Mouse (Mus musculus) MEL (cell line): Measurements from ENCODE around the gene Cenpu. TPM values are rescaled to one million over a fixed set of nuclear protein-coding genes. Genes with fewer than 3 reads are reported as not detected.

Experiments used
- DNase-seq: peaks from one replicate; pipeline ENCODE4 v3.0.0; 2011; ENCODE audit warnings: low read depth, low spot score
- H3K27ac ChIP-seq: 2 replicates; pipeline ENCODE4 v1.5.1; 2012; ENCODE audit warnings: low read depth, mild to moderate bottlenecking, control low read depth, low read length, moderate library complexity; ENCODE audit not compliant: control insufficient read depth
- H3K27me3 ChIP-seq, 2 experiments: fragments of 150-350 bp in 1 of 2; sonication (generic) in 1 of 2; 2 replicates each; pipeline ENCODE4 v1.6.1; 2012; ENCODE audit warnings: low read length in 2 of 2, mild to moderate bottlenecking in 2 of 2, improper control_type of control experiment in 1 of 2, moderate library complexity in 1 of 2; ENCODE audit not compliant: insufficient read depth in 2 of 2, control insufficient read depth in 1 of 2
- H3K36me3 ChIP-seq, 2 experiments: 2 replicates each; pipeline ENCODE4 v1.6.1; 2012 to 2014; ENCODE audit warnings: low read length in 2 of 2, improper control_type of control experiment in 1 of 2, inconsistent platforms in 1 of 2, mild to moderate bottlenecking in 1 of 2; ENCODE audit not compliant: insufficient read depth in 2 of 2, control insufficient read depth in 1 of 2
- H3K4me1 ChIP-seq, 2 experiments: fragments of 150-350 bp in 1 of 2; sonication (generic) in 1 of 2; 2 replicates each; pipeline ENCODE4 v1.6.1; 2012; ENCODE audit warnings: low read length in 2 of 2, improper control_type of control experiment in 1 of 2, mild to moderate bottlenecking in 1 of 2; ENCODE audit not compliant: insufficient read depth in 2 of 2, control insufficient read depth in 1 of 2
- H3K4me3 ChIP-seq, 2 experiments: fragments of 150-350 bp in 1 of 2; sonication (generic) in 1 of 2; 2 replicates each; pipeline ENCODE4 v1.5.1; 2012; ENCODE audit warnings: low read depth in 2 of 2, low read length in 2 of 2, mild to moderate bottlenecking in 2 of 2, moderate library complexity in 2 of 2, control low read depth in 1 of 2, improper control_type of control experiment in 1 of 2; ENCODE audit not compliant: control insufficient read depth in 1 of 2, insufficient read depth in 1 of 2
- H3K79me2 ChIP-seq: 2 replicates; pipeline ENCODE4 v1.6.1; 2012; ENCODE audit warnings: mild to moderate bottlenecking, low read length, moderate library complexity; ENCODE audit not compliant: control insufficient read depth, poor library complexity, insufficient read depth
- H3K9ac ChIP-seq: 2 replicates; pipeline ENCODE4 v1.6.1; 2012; ENCODE audit warnings: low read depth, mild to moderate bottlenecking, control low read depth, low read length, moderate library complexity; ENCODE audit not compliant: control insufficient read depth, poor library complexity, severe bottlenecking
- H3K9me3 ChIP-seq: fragments of 150-350 bp; sonication (generic); replicated peaks from 2 replicates; pipeline ENCODE4 v1.6.1; 2012; ENCODE audit warnings: mild to moderate bottlenecking, low read length, improper control_type of control experiment, moderate library complexity; ENCODE audit not compliant: insufficient read depth
- BHLHE40 ChIP-seq: IDR thresholded peaks from 2 replicates; pipeline ENCODE4 v1.6.1; 2012; ENCODE audit warnings: low read depth, mild to moderate bottlenecking, inconsistent platforms, low read length, improper control_type of control experiment, borderline replicate concordance
- CHD1 ChIP-seq: IDR thresholded peaks from 2 replicates; pipeline ENCODE4 v1.6.1; 2012; ENCODE audit warnings: low read depth, mild to moderate bottlenecking, inconsistent platforms, low read length, improper control_type of control experiment
- CTCF ChIP-seq, 3 experiments: IDR thresholded peaks in 2 of 3; conservative IDR thresholded peaks in 1 of 3; 2 replicates each; pipeline ENCODE4 v1.5.1; 2011 to 2012; ENCODE audit warnings: low read length in 3 of 3, low read depth in 2 of 3, mild to moderate bottlenecking in 2 of 3, improper control_type of control experiment in 1 of 3, inconsistent platforms in 1 of 3, mixed read lengths in 1 of 3, moderate library complexity in 1 of 3; ENCODE audit not compliant: control insufficient read depth in 1 of 3, insufficient read depth in 1 of 3, poor library complexity in 1 of 3, severe bottlenecking in 1 of 3
- E2F4 ChIP-seq: IDR thresholded peaks from 2 replicates; pipeline ENCODE4 v1.6.1; 2011; ENCODE audit warnings: low read depth, low read length, improper control_type of control experiment, borderline replicate concordance
- ELF1 ChIP-seq: IDR thresholded peaks from 2 replicates; pipeline ENCODE4 v1.6.1; 2014; ENCODE audit warnings: low read depth, mild to moderate bottlenecking, inconsistent platforms, low read length, improper control_type of control experiment, moderate library complexity
- EP300 ChIP-seq, 2 experiments: IDR thresholded peaks; 2 replicates each; pipeline ENCODE4 v1.6.1; 2011; ENCODE audit warnings: improper control_type of control experiment in 2 of 2, low read length in 2 of 2, low read depth in 1 of 2, mild to moderate bottlenecking in 1 of 2
- GABPA ChIP-seq: IDR thresholded peaks from 2 replicates; pipeline ENCODE4 v1.6.1; 2012; ENCODE audit warnings: low read depth, mild to moderate bottlenecking, inconsistent platforms, low read length, improper control_type of control experiment, moderate library complexity
- GATA1 ChIP-seq: IDR thresholded peaks from 2 replicates; pipeline ENCODE4 v1.6.1; 2011; ENCODE audit warnings: low read depth, low read length, improper control_type of control experiment
- HCFC1 ChIP-seq: IDR thresholded peaks from 2 replicates; pipeline ENCODE4 v1.6.1; 2012; ENCODE audit warnings: low read depth, mild to moderate bottlenecking, inconsistent platforms, low read length, improper control_type of control experiment, moderate library complexity
- KAT2A ChIP-seq: conservative IDR thresholded peaks from 2 replicates; pipeline ENCODE4 v1.6.1; 2012; ENCODE audit warnings: low read depth, low read length, improper control_type of control experiment, inconsistent platforms
- MAFK ChIP-seq: IDR thresholded peaks from 2 replicates; pipeline ENCODE4 v1.6.1; 2011; ENCODE audit warnings: low read depth, mild to moderate bottlenecking, low read length, improper control_type of control experiment, borderline replicate concordance
- MAZ ChIP-seq: IDR thresholded peaks from 2 replicates; pipeline ENCODE4 v1.6.1; 2012; ENCODE audit warnings: low read depth, mild to moderate bottlenecking, inconsistent platforms, low read length, improper control_type of control experiment
- MEF2A ChIP-seq: IDR thresholded peaks from 2 replicates; pipeline ENCODE4 v1.6.1; 2014; ENCODE audit warnings: low read depth, mild to moderate bottlenecking, inconsistent platforms, low read length, improper control_type of control experiment; ENCODE audit not compliant: poor library complexity, insufficient replicate concordance, severe bottlenecking; ENCODE audit errors: extremely low read depth
- MXI1 ChIP-seq: IDR thresholded peaks from 2 replicates; pipeline ENCODE4 v1.6.1; 2011; ENCODE audit warnings: mild to moderate bottlenecking, low read depth, low read length, improper control_type of control experiment
- MYB ChIP-seq: IDR thresholded peaks from 2 replicates; pipeline ENCODE4 v1.6.1; 2011; ENCODE audit warnings: mild to moderate bottlenecking, low read depth, low read length, improper control_type of control experiment
- NELFE ChIP-seq: IDR thresholded peaks from 2 replicates; pipeline ENCODE4 v1.6.1; 2011; ENCODE audit warnings: low read depth, low read length, improper control_type of control experiment
- POLR2A ChIP-seq, 2 experiments: IDR thresholded peaks; 2 replicates each; pipeline ENCODE4 v1.6.1; 2011 to 2012; ENCODE audit warnings: low read length in 2 of 2, mild to moderate bottlenecking in 2 of 2, control low read depth in 1 of 2, improper control_type of control experiment in 1 of 2, low read depth in 1 of 2, moderate library complexity in 1 of 2; ENCODE audit not compliant: control insufficient read depth in 1 of 2, insufficient read depth in 1 of 2, poor library complexity in 1 of 2
- POLR2AphosphoS5 ChIP-seq: IDR thresholded peaks from 2 replicates; pipeline ENCODE4 v1.6.1; 2012; ENCODE audit warnings: low read depth, borderline replicate concordance, mild to moderate bottlenecking, inconsistent platforms, low read length, moderate library complexity, mixed read lengths
- RAD21 ChIP-seq: IDR thresholded peaks from 2 replicates; pipeline ENCODE4 v1.6.1; 2011; ENCODE audit warnings: mild to moderate bottlenecking, low read depth, low read length, improper control_type of control experiment
- RCOR1 ChIP-seq: IDR thresholded peaks from 2 replicates; pipeline ENCODE4 v1.6.1; 2012; ENCODE audit warnings: low read depth, mild to moderate bottlenecking, inconsistent platforms, low read length, improper control_type of control experiment
- SIN3A ChIP-seq: IDR thresholded peaks from 2 replicates; pipeline ENCODE4 v1.6.1; 2012; ENCODE audit warnings: low read length, improper control_type of control experiment, inconsistent platforms
- TAL1 ChIP-seq: IDR thresholded peaks from 2 replicates; pipeline ENCODE4 v1.6.1; 2012; ENCODE audit warnings: mild to moderate bottlenecking, inconsistent platforms, low read length, moderate library complexity, mixed read lengths
- TCF12 ChIP-seq: IDR thresholded peaks from 2 replicates; pipeline ENCODE4 v1.6.1; 2014; ENCODE audit warnings: low read depth, mild to moderate bottlenecking, inconsistent platforms, low read length, improper control_type of control experiment, moderate library complexity
- USF2 ChIP-seq, 2 experiments: IDR thresholded peaks; 2 replicates each; pipeline ENCODE4 v1.6.1; 2011 to 2012; ENCODE audit warnings: improper control_type of control experiment in 2 of 2, low read length in 2 of 2, borderline replicate concordance in 1 of 2, inconsistent platforms in 1 of 2, low read depth in 1 of 2, mild to moderate bottlenecking in 1 of 2; ENCODE audit not compliant: insufficient read depth in 1 of 2
- ZKSCAN1 ChIP-seq: IDR thresholded peaks from 2 replicates; pipeline ENCODE4 v1.6.1; 2012; ENCODE audit warnings: low read depth, mild to moderate bottlenecking, inconsistent platforms, low read length, improper control_type of control experiment, moderate library complexity
- ZNF384 ChIP-seq: IDR thresholded peaks from 2 replicates; pipeline ENCODE4 v1.6.1; 2012; ENCODE audit warnings: low read depth, mild to moderate bottlenecking, inconsistent platforms, low read length, improper control_type of control experiment
- polyA plus RNA-seq, 2 experiments: library from polyadenylated mRNA; stranded (reverse) in 1 of 2; unstranded in 1 of 2; fragments of >175 nt in 1 of 2; fragments of >200 nt in 1 of 2; gene quantifications; 2 replicates each; pipeline versions ENCODE4 v1.2.1 to v1.2.4; 2012; ENCODE audit warnings: low replicate concordance in 2 of 2, low read depth in 1 of 2; ENCODE audit not compliant: insufficient read length in 2 of 2, insufficient read depth in 1 of 2, missing spikeins in 1 of 2
- total RNA-seq: library from RNA; depleted of rRNA; stranded (reverse); fragments of 300-350 nt; gene quantifications from 2 replicates; pipeline ENCODE4 v1.2.3, GENCODE M21; 2012

The Cenpu gene
- total and polyA plus RNA-seq, 3 experiments: 30.7 to 446 (median 42.5) TPM

GRCm38 (mm10) chr8:46569659-46570441 is 18.0 kb downstream of the Cenpu start:
- no peak for DNase-seq
- Histone ChIP-seq H3K4me1 (0 out of 4 replicates have a peak, but pooled peaks cover 0 to 2% of the 10 kb centered on the region in 2 experiments), H3K27ac (no peak overlapping the region), H3K4me3 (no peak overlapping the region), H3K36me3 (peaks cover 0 to 5% of the 10 kb centered on the region in 2 experiments; a peak in 1 of 4 replicates), H3K9me3 (no peaks in the 10 kb centered on the region), H3K27me3 (no peaks in the 10 kb centered on the region), H3K79me2 (no peaks in the 10 kb centered on the region), H3K9ac (no peak overlapping the region)
- no peak for TF ChIP-seq NELFE
- no peak for TF ChIP-seq EP300 (IDR thresholded peaks at IDR 0.05; ENCODE audit: low read depth in 1 of 2, low read length in 2 of 2)
- no peak for TF ChIP-seq BHLHE40
- no peak for TF ChIP-seq HCFC1
- no peak for TF ChIP-seq ELF1
- no peak for TF ChIP-seq GABPA
- no peak for TF ChIP-seq ZKSCAN1
- TF ChIP-seq TAL1: no peak
- no peak for TF ChIP-seq MXI1
- TF ChIP-seq TCF12: no peak
- TF ChIP-seq GATA1: no peak
- TF ChIP-seq CTCF (IDR thresholded peaks at IDR 0.05 in 2 of 3, conservative IDR thresholded peaks at IDR 0.05 in 1 of 3; ENCODE audit: control insufficient read depth in 1 of 3, insufficient read depth in 1 of 3, low read depth in 2 of 3, low read length in 3 of 3, poor library complexity in 1 of 3, severe bottlenecking in 1 of 3): no peak
- no peak for TF ChIP-seq MAFK

GRCm38 (mm10) chr8:46570673-46571072 is 18.8 kb downstream of the Cenpu start:
- TF ChIP-seq RAD21: no peak
- TF ChIP-seq CHD1: no peak
- TF ChIP-seq MYB: no peak
- no peak for TF ChIP-seq RCOR1
- TF ChIP-seq GATA1: no peak
- no peak for TF ChIP-seq GABPA
- no peak for TF ChIP-seq KAT2A
- no peak for TF ChIP-seq MAZ
- TF ChIP-seq MAFK: no peak
- TF ChIP-seq ELF1: no peak
- TF ChIP-seq USF2 (IDR thresholded peaks at IDR 0.05; ENCODE audit: borderline replicate concordance in 1 of 2, insufficient read depth in 1 of 2, low read depth in 1 of 2, low read length in 2 of 2): no peak
- TF ChIP-seq HCFC1: no peak
- no peak for TF ChIP-seq ZNF384
- TF ChIP-seq POLR2AphosphoS5: no peak
- no peak for TF ChIP-seq E2F4
- no peak for TF ChIP-seq SIN3A
- no peak for TF ChIP-seq MEF2A
- TF ChIP-seq POLR2A (IDR thresholded peaks at IDR 0.05; ENCODE audit: control insufficient read depth in 1 of 2, insufficient read depth in 1 of 2, low read depth in 1 of 2, low read length in 2 of 2, poor library complexity in 1 of 2): no peak
- no peak for TF ChIP-seq EP300 (IDR thresholded peaks at IDR 0.05; ENCODE audit: low read depth in 1 of 2, low read length in 2 of 2)
- TF ChIP-seq, all 39 proteins: peak for 0
- Histone ChIP-seq H3K27me3 (no peaks in the 10 kb centered on the region), H3K9ac (no peak overlapping the region), H3K36me3 (peaks cover 0 to 6% of the 10 kb centered on the region in 2 experiments; a peak in 2 of 4 replicates), H3K9me3 (no peaks in the 10 kb centered on the region), H3K79me2 (no peaks in the 10 kb centered on the region), H3K4me3 (no peak overlapping the region), H3K4me1 (0 out of 4 replicates have a peak, but pooled peaks cover 0 to 2% of the 10 kb centered on the region in 2 experiments), H3K27ac (no peak overlapping the region)
- no peak for DNase-seq
